Mouse (Mus musculus) olfactory bulb, adult 2 months (tissue): ENCODE data around the gene Ophn1. TPM values are rescaled to one million over a fixed set of nuclear protein-coding genes. Genes with fewer than 3 reads are reported as not detected.

Source experiments
- H3K27ac ChIP-seq: fragments of 200-500 bp; 2 replicates; pipeline ENCODE4 v1.5.1; 2012; ENCODE audit warnings: low read depth, low read length; ENCODE audit not compliant: insufficient read depth
- H3K4me1 ChIP-seq: fragments of 200-500 bp; 2 replicates; pipeline ENCODE4 v1.6.1; 2012; ENCODE audit warnings: low read length; ENCODE audit not compliant: control insufficient read depth, insufficient read depth
- H3K4me3 ChIP-seq: fragments of 200-500 bp; 2 replicates; pipeline ENCODE4 v1.5.1; 2012; ENCODE audit warnings: mild to moderate bottlenecking, low read depth, low read length, moderate library complexity; ENCODE audit not compliant: insufficient read depth
- CTCF ChIP-seq: fragments of 200-500 bp; IDR thresholded peaks from 2 replicates; pipeline ENCODE4 v1.5.1; 2012; ENCODE audit warnings: low read depth, mild to moderate bottlenecking, low read length, moderate library complexity; ENCODE audit not compliant: insufficient read depth
- POLR2A ChIP-seq: fragments of 200-500 bp; IDR thresholded peaks from 2 replicates; pipeline ENCODE4 v1.6.1; 2012; ENCODE audit warnings: mild to moderate bottlenecking, low read depth, low read length, moderate library complexity; ENCODE audit not compliant: insufficient read depth
- WGBS: fragments of 180-500 bp; shearing (Covaris S2); methylation state at CpG from one replicate; pipeline ENCODE4 v1.1.7; 2018; 5-methylcytosine and 5-hydroxymethylcytosine counted together
- polyA plus RNA-seq: library from polyadenylated mRNA; stranded (reverse); fragments of >200 nt; gene quantifications from 2 replicates; pipeline ENCODE4 v1.2.4, GENCODE M21; 2012; ENCODE audit warnings: low replicate concordance; ENCODE audit not compliant: missing spikeins, insufficient read depth, insufficient read length

Ophn1 gene
- polyA plus RNA-seq, 1 experiment = not detected

DNA sequence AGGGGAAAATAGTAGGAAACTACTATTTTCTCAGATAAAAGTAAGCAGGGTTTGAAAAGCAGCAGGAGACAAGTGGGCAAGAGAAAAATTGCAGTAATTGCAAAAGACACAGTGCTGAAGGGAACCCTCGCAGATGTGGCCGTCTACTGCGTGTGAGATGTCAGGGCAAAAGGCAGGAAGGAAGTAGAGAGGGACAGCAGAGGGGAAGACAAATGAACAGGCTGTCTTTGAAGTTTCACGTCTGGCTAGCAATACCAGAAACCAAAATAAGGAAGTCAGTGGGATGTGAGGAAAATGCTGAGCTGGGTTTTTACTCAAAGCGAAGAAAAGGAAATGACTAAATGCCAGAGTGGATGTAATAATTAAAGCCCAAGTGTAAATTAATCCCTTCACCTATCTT lies 30.7 kb downstream of the Ophn1 start:
- no peaks in the 10 kb centered on the region for H3K4me1 ChIP-seq
- WGBS = 54% methylated on average over 5 of the region's 5 CpGs
- TF ChIP-seq CTCF (no peak), POLR2A (no peak)
- H3K4me3 ChIP-seq = no peak overlapping the region
- H3K27ac ChIP-seq = no peak overlapping the region

DNA sequence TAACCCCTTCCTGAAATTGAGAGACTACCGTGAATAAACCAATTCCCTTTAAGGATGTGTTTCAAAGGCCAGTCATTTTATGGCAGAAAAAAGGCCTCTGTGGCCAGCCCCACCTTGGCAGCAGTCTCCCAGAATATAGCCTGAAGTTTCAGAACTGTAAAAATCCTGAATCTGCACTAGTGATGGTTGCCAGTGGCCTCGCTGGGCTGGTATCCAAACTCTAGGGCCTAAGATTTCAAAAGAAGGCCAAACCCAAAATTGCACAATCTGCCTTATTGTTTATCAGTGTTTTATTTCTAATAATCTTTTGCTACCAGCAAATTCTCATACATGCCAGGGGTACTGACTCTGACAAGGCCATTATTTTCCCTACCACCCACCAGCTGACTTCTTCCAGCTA lies 34.8 kb downstream of the Ophn1 start:
- no peak for TF ChIP-seq CTCF
- TF ChIP-seq POLR2A = no peak
- H3K4me1 ChIP-seq = no peaks in the 10 kb centered on the region
- WGBS = 74% methylated on average over 2 of the region's 2 CpGs
- H3K27ac ChIP-seq = no peak overlapping the region
- H3K4me3 ChIP-seq = no peak overlapping the region

DNA sequence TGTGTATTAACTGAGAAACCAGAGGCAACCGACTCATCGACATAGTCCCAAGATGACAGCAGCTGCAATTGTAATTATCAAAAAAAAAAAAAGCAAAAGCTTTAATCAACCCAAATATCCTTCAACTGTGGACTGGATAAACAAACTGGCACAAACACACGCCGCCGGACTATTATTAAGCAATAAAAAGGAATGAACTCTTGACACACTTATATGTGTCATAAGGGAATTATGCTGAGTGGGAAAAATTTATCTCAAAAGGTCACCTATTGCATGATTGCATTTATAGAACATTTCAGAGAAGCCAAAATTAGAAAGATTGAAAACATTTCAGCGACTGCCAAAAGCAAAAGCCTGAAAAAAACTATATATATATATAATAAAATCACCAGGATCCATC lies 40.0 kb downstream of the Ophn1 start:
- H3K27ac ChIP-seq = no peak overlapping the region
- TF ChIP-seq CTCF = no peak
- no peak for TF ChIP-seq POLR2A
- H3K4me1 ChIP-seq = no peaks in the 10 kb centered on the region
- no peak overlapping the region for H3K4me3 ChIP-seq
- 73% methylated on average over 6 of the region's 6 CpGs for WGBS

DNA sequence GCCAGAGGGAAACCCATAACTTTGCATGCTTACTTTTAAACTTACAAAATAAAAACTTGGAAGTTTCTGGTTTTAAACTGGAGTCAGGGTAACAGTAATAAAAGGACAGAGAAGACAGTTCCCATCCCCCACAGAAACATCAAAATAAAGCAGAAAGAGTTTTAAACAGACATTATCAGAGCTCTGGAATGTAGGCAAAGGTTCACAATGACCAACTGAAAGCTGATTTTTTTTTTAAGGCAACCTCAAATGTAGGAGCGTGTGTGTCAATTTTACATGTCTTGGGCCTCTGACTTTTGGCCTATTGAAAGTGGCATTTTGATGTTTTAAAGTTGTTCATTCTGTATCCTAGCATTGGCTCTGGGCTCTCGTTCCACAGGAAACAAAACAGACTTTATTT lies 49.2 kb downstream of the Ophn1 start:
- no peak for TF ChIP-seq POLR2A
- TF ChIP-seq CTCF = no peak
- 68% methylated on average over 2 of the region's 2 CpGs for WGBS
- no peak overlapping the region for H3K27ac ChIP-seq
- no peak overlapping the region for H3K4me3 ChIP-seq
- H3K4me1 ChIP-seq = no peaks in the 10 kb centered on the region

DNA sequence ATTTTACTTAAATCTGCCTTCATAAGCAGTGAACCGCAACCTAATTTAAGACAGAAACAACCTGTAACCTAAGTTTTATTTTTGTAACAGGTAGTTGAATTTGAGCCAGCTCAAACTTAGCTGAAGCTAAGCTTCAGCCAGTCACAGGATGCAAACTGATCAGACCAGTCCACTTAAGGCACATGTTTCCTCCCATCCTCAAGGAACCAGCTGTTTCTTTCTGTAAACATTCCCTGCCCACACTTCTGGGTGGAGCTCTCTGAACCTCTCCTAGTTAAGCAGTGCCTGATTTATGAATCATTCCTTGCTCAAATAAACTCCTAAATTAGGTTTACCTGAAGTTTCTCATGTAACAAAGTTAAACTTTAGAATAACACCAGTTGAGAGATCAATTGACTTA lies 54.8 kb downstream of the Ophn1 start:
- TF ChIP-seq CTCF (no peak), POLR2A (no peak)
- 96% methylated on average over 1 of the region's 1 CpGs for WGBS
- no peaks in the 10 kb centered on the region for H3K4me1 ChIP-seq
- no peak overlapping the region for H3K4me3 ChIP-seq
- H3K27ac ChIP-seq = no peak overlapping the region

GRCm38 (mm10) chrX:98803813-98804212 lies 87.0 kb downstream of the Ophn1 start:
- Histone ChIP-seq H3K4me3 (no peak overlapping the region), H3K27ac (no peak overlapping the region), H3K4me1 (no peaks in the 10 kb centered on the region)
- TF ChIP-seq CTCF = no peak
- TF ChIP-seq POLR2A = no peak

DNA sequence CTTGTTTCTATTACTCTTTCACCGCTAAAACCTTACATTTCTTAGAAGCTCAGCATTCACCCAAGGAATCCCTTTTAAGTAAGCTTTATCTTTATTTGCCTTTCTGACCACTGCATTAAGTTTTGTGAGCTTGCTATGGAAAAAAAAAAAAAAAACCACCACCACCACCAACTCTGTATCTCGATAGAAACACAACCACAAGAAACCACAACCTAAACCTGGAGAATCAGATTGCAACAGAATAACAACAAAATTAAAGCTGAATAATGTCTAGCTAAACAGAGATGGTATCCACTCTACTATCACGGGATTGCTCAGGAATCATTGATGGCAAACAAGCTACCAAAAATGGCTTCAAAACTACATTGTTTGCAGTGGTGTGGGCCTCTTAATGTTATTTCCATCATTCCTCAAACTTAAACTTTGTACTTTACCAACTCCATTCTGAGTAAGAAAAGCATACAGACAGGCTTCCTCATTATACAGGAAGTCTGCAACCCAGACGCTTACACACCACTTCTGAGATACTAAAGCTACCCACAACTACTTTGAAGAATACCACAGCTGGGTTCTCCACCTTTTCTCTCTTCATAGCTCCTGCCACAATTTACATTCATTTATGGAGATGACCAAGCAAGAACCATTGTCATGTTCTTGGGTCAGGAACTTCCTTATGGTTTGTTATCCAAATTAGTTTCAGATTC lies 116.4 kb downstream of the Ophn1 start:
- H3K4me3 ChIP-seq = no peak overlapping the region
- 80% methylated on average over 4 of the region's 4 CpGs for WGBS
- TF ChIP-seq CTCF (no peak), POLR2A (no peak)
- H3K4me1 ChIP-seq = no peaks in the 10 kb centered on the region
- no peak overlapping the region for H3K27ac ChIP-seq

DNA sequence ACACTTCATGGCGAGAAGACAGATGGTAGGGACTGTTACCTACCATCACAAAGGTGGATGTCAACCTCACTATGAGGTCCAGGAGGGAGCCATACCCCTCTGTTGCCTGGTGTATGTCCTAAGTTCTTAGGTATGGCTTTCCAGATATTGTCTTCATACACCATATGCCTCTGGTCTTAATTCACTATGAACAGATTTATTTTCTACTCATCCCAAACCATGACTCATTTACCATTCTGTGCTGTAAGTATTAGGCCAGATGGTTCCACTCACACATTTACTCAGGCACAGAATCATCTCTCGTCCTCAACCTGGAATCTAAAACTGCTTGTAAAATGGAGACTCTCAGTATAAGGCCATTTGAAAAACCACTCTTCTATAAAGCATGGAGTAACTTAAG lies 135.7 kb downstream of the Ophn1 start:
- no peak for TF ChIP-seq CTCF
- TF ChIP-seq POLR2A = no peak
- H3K27ac ChIP-seq = no peak overlapping the region
- 63% methylated on average over 2 of the region's 2 CpGs for WGBS

GRCm38 (mm10) chrX:98751279-98751817 lies 139.5 kb downstream of the Ophn1 start:
- 68% methylated on average over 1 of the region's 1 CpGs for WGBS
- TF ChIP-seq CTCF (no peak), POLR2A (no peak)
- Histone ChIP-seq H3K27ac (no peak overlapping the region), H3K4me1 (no peaks in the 10 kb centered on the region), H3K4me3 (no peak overlapping the region)

More for the DNA sequence above, 135.7 kb downstream of the Ophn1 start:
- no peak overlapping the region for H3K4me3 ChIP-seq
- H3K4me1 ChIP-seq = no peaks in the 10 kb centered on the region
